Mouse (Mus musculus) heart, postnatal 0 days (tissue): Measurements from ENCODE around the gene Bend3. TPM values are rescaled to one million over a fixed set of nuclear protein-coding genes. Genes with fewer than 3 reads are reported as not detected.
A peak's percentile ranks its signal among the peaks of the same experiment; 100 is the strongest.
"Not testable (repeated sequence)": the region's sequence is repeated elsewhere in the genome, so short reads cannot be mapped to it uniquely, and the experiment has no call there.

Experiments
- ATAC-seq: fragments of 200-750 bp; cut with Nextera tagmentation; 2 replicates; pipeline ENCODE4 v1.8.0; 2017; ENCODE audit warnings: low read depth, moderate number of reproducible peaks, moderate library complexity; ENCODE audit not compliant: insufficient read depth
- DNase-seq: peaks from one replicate; pipeline ENCODE4 v3.0.0-alpha.2; 2016; ENCODE audit warnings: low spot score
- H3K27ac ChIP-seq: fragments of 300-500 bp; sonication (generic); 2 replicates; pipeline ENCODE4 v1.5.1; 2014; ENCODE audit warnings: low read depth, mild to moderate bottlenecking
- H3K27me3 ChIP-seq: fragments of 300-500 bp; sonication (generic); 2 replicates; pipeline ENCODE4 v1.6.1; 2014; ENCODE audit warnings: low read length, mixed read lengths; ENCODE audit not compliant: control insufficient read depth, insufficient read depth
- H3K36me3 ChIP-seq: fragments of 300-500 bp; sonication (generic); replicated peaks from 2 replicates; pipeline ENCODE4 v1.6.1; 2014; ENCODE audit warnings: low read length, mixed read lengths; ENCODE audit not compliant: control insufficient read depth, insufficient read depth
- H3K4me1 ChIP-seq: fragments of 300-500 bp; sonication (generic); 2 replicates; pipeline ENCODE4 v1.6.1; 2014; ENCODE audit warnings: antibody characterized with exemption; ENCODE audit not compliant: control insufficient read depth, insufficient read depth
- H3K4me2 ChIP-seq: fragments of 300-500 bp; sonication (generic); 2 replicates; pipeline ENCODE4 v1.6.1; 2014; ENCODE audit warnings: low read depth, mild to moderate bottlenecking, low read length, moderate library complexity
- H3K4me3 ChIP-seq: fragments of 300-500 bp; sonication (generic); 2 replicates; pipeline ENCODE4 v1.5.1; 2014; ENCODE audit warnings: low read depth, low read length
- H3K9ac ChIP-seq: fragments of 300-500 bp; sonication (generic); replicated peaks from 2 replicates; pipeline ENCODE4 v1.6.1; 2014; ENCODE audit warnings: low read depth, low read length, mixed read lengths
- H3K9me3 ChIP-seq: fragments of 300-500 bp; sonication (generic); replicated peaks from 2 replicates; pipeline ENCODE4 v1.6.1; 2016; ENCODE audit warnings: low read length; ENCODE audit not compliant: control insufficient read depth
- CTCF ChIP-seq: IDR thresholded peaks from 2 replicates; pipeline ENCODE4 v1.5.1; 2016; ENCODE audit warnings: antibody characterized with exemption, control low read depth, low read depth
- EP300 ChIP-seq: IDR thresholded peaks from 2 replicates; pipeline ENCODE4 v1.6.1; 2016; ENCODE audit warnings: antibody characterized with exemption, low read depth
- WGBS: fragments of 180-500 bp; shearing (Covaris S2); extraction: QIAGEN DNeasy Blood & Tissue Kit; methylation state at CpG from one replicate; pipeline ENCODE4 v1.1.7; 2014; 5-methylcytosine and 5-hydroxymethylcytosine counted together
- polyA plus RNA-seq: library from polyadenylated mRNA; unstranded; fragments of >200 nt; fragmentation: Nextera tagmentation; extraction: Ambion mirVana; gene quantifications from 2 replicates; pipeline ENCODE4 v1.2.1, GENCODE M21; 2015
- total RNA-seq: library from RNA; depleted of rRNA; stranded (reverse); fragments of >200 nt; gene quantifications from 2 replicates; pipeline ENCODE4 v1.2.3, GENCODE M21; 2014; ENCODE audit warnings: low replicate concordance

Gene Bend3
- total and polyA plus RNA-seq, 2 experiments from 2014 or later, result 1.1 to 12.6 TPM

DNA sequence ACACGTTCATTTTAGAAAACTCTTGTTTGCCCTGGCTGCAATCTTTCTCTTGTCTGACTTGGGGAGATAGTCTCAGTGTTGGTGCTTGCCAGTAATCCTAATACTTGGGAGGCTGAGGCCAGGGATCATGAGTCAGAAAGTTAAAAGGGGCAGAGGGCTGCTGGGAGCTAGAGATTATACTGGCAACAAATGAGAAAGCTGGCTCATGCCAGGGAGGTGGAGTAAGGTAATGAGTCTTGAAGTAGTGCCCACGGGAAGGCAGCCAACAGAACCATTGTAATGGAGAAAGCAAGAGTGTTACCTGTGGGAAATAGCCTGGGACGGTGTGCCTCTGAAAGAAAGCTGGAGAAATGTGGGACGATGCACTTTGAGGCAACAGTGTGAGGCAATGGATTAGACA, 39.2 kb downstream of the Bend3 start:
- Histone ChIP-seq H3K4me3 (no peak overlapping the region), H3K36me3 (0 out of 2 replicates have a peak, but pooled peaks cover 5% of the 10 kb centered on the region), H3K4me2 (no peak overlapping the region), H3K4me1 (peaks cover 13% of the 10 kb centered on the region; the same call in 1 of the 2 replicates), H3K9ac (no peak overlapping the region), H3K27me3 (no peaks in the 10 kb centered on the region), H3K27ac (peak overlapping the region; percentile 62), H3K9me3 (no peaks in the 10 kb centered on the region)
- ATAC-seq (peak; percentile 73), DNase-seq (peak; percentile 63)
- TF ChIP-seq EP300, result no peak
- TF ChIP-seq CTCF, result no peak
- WGBS, result 15% methylated on average over 4 of the region's 4 CpGs

GRCm38 (mm10) chr10:43518368-43518767, 39.7 kb downstream of the Bend3 start:
- Histone ChIP-seq H3K27ac (peak overlapping the region; percentile 62; the same call in 1 of the 2 replicates), H3K9ac (no peak overlapping the region), H3K27me3 (no peaks in the 10 kb centered on the region), H3K4me1 (peaks cover 13% of the 10 kb centered on the region; the same call in 1 of the 2 replicates), H3K4me3 (no peak overlapping the region), H3K4me2 (no peak overlapping the region), H3K36me3 (no peaks in the 10 kb centered on the region), H3K9me3 (no peaks in the 10 kb centered on the region)
- WGBS, result 59% methylated on average over 13 of the region's 13 CpGs
- ATAC-seq (peak; percentile 49), DNase-seq (peak; percentile 25)
- TF ChIP-seq EP300 (no peak), CTCF (no peak)

DNA sequence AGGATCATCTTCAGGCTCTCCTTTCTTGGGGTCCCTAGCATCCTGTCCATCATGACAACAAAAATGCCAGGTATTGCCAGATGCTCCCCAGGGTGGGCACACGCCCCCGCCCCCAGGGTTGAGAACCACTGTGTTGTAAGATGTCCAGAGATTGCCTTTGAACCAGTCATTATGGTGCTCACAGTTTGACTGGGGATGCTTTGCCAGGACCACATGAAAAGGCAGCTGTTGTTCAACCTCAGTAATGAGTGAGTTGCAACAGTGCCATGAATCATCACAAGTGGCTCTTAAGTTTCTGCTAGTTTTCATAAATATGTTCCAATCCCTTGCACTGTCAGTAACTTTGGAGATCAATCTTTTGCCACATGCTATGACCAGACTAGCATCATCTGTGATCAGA, 41.3 kb downstream of the Bend3 start:
- no peaks in the 10 kb centered on the region for H3K27me3 ChIP-seq
- H3K4me2 ChIP-seq, result no peak overlapping the region
- peaks cover 5% of the 10 kb centered on the region; the same call in 1 of the 2 replicates for H3K36me3 ChIP-seq
- no peak for DNase-seq
- peaks cover 13% of the 10 kb centered on the region; the same call in 1 of the 2 replicates for H3K4me1 ChIP-seq
- no peak overlapping the region for H3K9ac ChIP-seq
- no peaks in the 10 kb centered on the region for H3K9me3 ChIP-seq
- WGBS, result 98% methylated on average over 2 of the region's 2 CpGs
- no peak for ATAC-seq
- TF ChIP-seq CTCF (no peak), EP300 (no peak)
- H3K27ac ChIP-seq, result no peak overlapping the region
- H3K4me3 ChIP-seq, result no peak overlapping the region

DNA sequence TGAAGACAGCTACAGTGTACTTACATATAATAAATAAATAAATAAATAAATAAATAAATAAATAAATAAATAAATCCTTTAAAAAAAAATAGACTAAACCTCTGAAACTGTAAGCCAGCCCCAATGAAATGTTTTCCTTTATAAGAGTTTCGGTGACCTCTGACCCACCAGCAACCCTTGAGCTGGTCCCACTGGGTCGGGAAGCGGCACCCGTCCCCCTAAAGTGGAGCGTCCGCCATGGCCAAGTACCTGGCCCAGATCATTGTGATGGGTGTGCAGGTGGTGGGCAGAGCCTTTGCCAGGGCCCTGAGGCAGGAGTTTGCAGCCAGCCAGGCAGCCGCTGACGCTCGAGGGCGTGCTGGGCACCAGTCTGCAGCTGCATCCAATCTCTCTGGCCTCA, 45.3 kb downstream of the Bend3 start, which contains the start of gene Gm9803:
Gm9803 (plus strand) TSS at position 154 of the 400 bp plus-strand sequence.
- H3K9me3 ChIP-seq, H3K4me3 ChIP-seq, H3K27me3 ChIP-seq, ATAC-seq, DNase-seq, H3K27ac ChIP-seq, H3K9ac ChIP-seq, H3K4me2 ChIP-seq, H3K4me1 ChIP-seq: not testable (repeated sequence)
- peaks cover 36% of the 10 kb centered on the region for H3K36me3 ChIP-seq
- 91% methylated on average over 10 of the region's 10 CpGs for WGBS

GRCm38 (mm10) chr10:43527283-43528269, 48.9 kb downstream of the Bend3 start:
- Histone ChIP-seq H3K4me2 (no peak overlapping the region), H3K4me1 (no peaks in the 10 kb centered on the region), H3K4me3 (no peak overlapping the region), H3K36me3 (peaks cover 73% of the 10 kb centered on the region), H3K9ac (no peak overlapping the region), H3K27me3 (no peaks in the 10 kb centered on the region), H3K27ac (no peak overlapping the region), H3K9me3 (no peaks in the 10 kb centered on the region)
- no peak for DNase-seq
- 61% methylated on average over 15 of the region's 15 CpGs for WGBS
- ATAC-seq, result no peak
- no peak for TF ChIP-seq EP300
- no peak for TF ChIP-seq CTCF
